ENCODE assay signal across 18 mouse cellular contexts in genomic region chr4:59587215-59587871, GRCm38 (mm10).
"Had no signal": no experiment of that assay in that cellular context is flagged by ENCODE, and none has a peak within 500 bp of the region (broad histone marks: within the 10 kb centered on the region; RNA-seq: fewer than 3 reads in every experiment).

No protein-coding gene starts in this region.

- DNase-seq: kidney, postnatal 10 days; kidney, postnatal 4 days; liver; lung, adult 2 months; lung, postnatal 36 days; retina, postnatal 1 day; right cerebral cortex, postnatal 14 days; thymus, adult 2 months; thymus, postnatal 25 days had no signal

- H3K36me3 ChIP-seq: limb, embryonic 12.5 days; stomach, embryonic 15.5 days had no signal

- H3K9ac ChIP-seq: limb, embryonic 12.5 days; liver, embryonic 14.5 days; neural tube, embryonic 13.5 days; stomach, embryonic 15.5 days had no signal

- H3K4me3 ChIP-seq: layer of hippocampus, adult 2 months; limb, embryonic 12.5 days; megakaryocyte, embryonic 14.5 days; neural tube, embryonic 13.5 days; stomach, embryonic 15.5 days had no signal

- H3K27me3 ChIP-seq: limb, embryonic 12.5 days; megakaryocyte, embryonic 14.5 days; neural tube, embryonic 13.5 days; stomach, embryonic 15.5 days had no signal

- H3K4me2 ChIP-seq: limb, embryonic 12.5 days; midbrain, embryonic 11.5 days; neural tube, embryonic 13.5 days; stomach, embryonic 15.5 days had no signal

- ATAC-seq: lung, postnatal 0 days; midbrain, embryonic 16.5 days had no signal

- H3K4me1 ChIP-seq: limb, embryonic 12.5 days; stomach, embryonic 15.5 days had no signal

- H3K9me3 ChIP-seq: limb, embryonic 12.5 days; megakaryocyte, embryonic 14.5 days; neural tube, embryonic 13.5 days; stomach, embryonic 15.5 days had no signal

- H3K27ac ChIP-seq: layer of hippocampus, adult 2 months; limb, embryonic 12.5 days; liver, embryonic 14.5 days; neural tube, embryonic 13.5 days; stomach, embryonic 15.5 days had no signal
